Mouse (Mus musculus) CH12.LX (cell line): Measurements from ENCODE around the gene Pde12. TPM values are rescaled to one million over a fixed set of nuclear protein-coding genes. Genes with fewer than 3 reads are reported as not detected.

Experiments used
- DNase-seq: peaks from one replicate; pipeline ENCODE4 v3.0.0-alpha.2; 2013; ENCODE audit errors: extremely low read depth
- H3K27ac ChIP-seq: 2 replicates; pipeline ENCODE4 v1.5.1; 2012; ENCODE audit warnings: low read depth, mild to moderate bottlenecking, control low read depth, moderate library complexity; ENCODE audit not compliant: insufficient read depth
- H3K27me3 ChIP-seq: replicated peaks from 2 replicates; pipeline ENCODE3; 2012; ENCODE audit warnings: inconsistent platforms
- H3K36me3 ChIP-seq, 2 experiments: replicated peaks in 1 of 2; 2 replicates each; pipeline versions ENCODE3 to v1.6.1; 2012; ENCODE audit warnings: inconsistent platforms in 1 of 2, low read length in 1 of 2, mild to moderate bottlenecking in 1 of 2, mixed read lengths in 1 of 2, moderate library complexity in 1 of 2; ENCODE audit not compliant: control insufficient read depth in 1 of 2, insufficient read depth in 1 of 2
- H3K4me1 ChIP-seq, 2 experiments: 2 replicates each; pipeline ENCODE4 v1.6.1; 2012; ENCODE audit warnings: inconsistent platforms in 1 of 2, moderate library complexity in 1 of 2; ENCODE audit not compliant: insufficient read depth in 2 of 2, control insufficient read depth in 1 of 2
- H3K4me2 ChIP-seq: 2 replicates; pipeline ENCODE4 v1.6.1; 2012; ENCODE audit warnings: low read depth, mild to moderate bottlenecking, control low read depth; ENCODE audit not compliant: poor library complexity, insufficient read depth, severe bottlenecking
- H3K4me3 ChIP-seq, 3 experiments: fragments of 150-350 bp in 1 of 3; sonication (generic) in 1 of 3; replicated peaks in 1 of 3; 2 replicates each; pipeline versions ENCODE3 to v1.5.1; 2011 to 2012; ENCODE audit warnings: low read depth in 2 of 3, low read length in 2 of 3, mild to moderate bottlenecking in 2 of 3, moderate library complexity in 2 of 3, control low read depth in 1 of 3, improper control_type of control experiment in 1 of 3, inconsistent platforms in 1 of 3, mixed read lengths in 1 of 3; ENCODE audit not compliant: poor library complexity in 1 of 3
- H3K79me2 ChIP-seq: replicated peaks from 2 replicates; pipeline ENCODE4 v1.6.1; 2012; ENCODE audit warnings: mild to moderate bottlenecking, moderate library complexity; ENCODE audit not compliant: control insufficient read depth, poor library complexity, insufficient read depth, severe bottlenecking; ENCODE audit errors: extremely low read depth
- H3K9ac ChIP-seq: 2 replicates; pipeline ENCODE4 v1.6.1; 2012; ENCODE audit warnings: low read depth, mild to moderate bottlenecking, control low read depth, moderate library complexity; ENCODE audit not compliant: insufficient read depth
- H3K9me3 ChIP-seq: replicated peaks from 2 replicates; pipeline ENCODE3; 2012; ENCODE audit warnings: low read length, inconsistent platforms, mixed read lengths
- BHLHE40 ChIP-seq: IDR thresholded peaks from 2 replicates; pipeline ENCODE4 v1.6.1; 2011; ENCODE audit warnings: mild to moderate bottlenecking, low read depth, low read length, improper control_type of control experiment
- CHD1 ChIP-seq: IDR thresholded peaks from 2 replicates; pipeline ENCODE4 v1.6.1; 2012; ENCODE audit warnings: low read depth, low read length, improper control_type of control experiment, inconsistent platforms
- CHD2 ChIP-seq: IDR thresholded peaks from 2 replicates; pipeline ENCODE4 v1.6.1; 2011; ENCODE audit warnings: low read length, improper control_type of control experiment
- CTCF ChIP-seq, 2 experiments: IDR thresholded peaks in 1 of 2; conservative IDR thresholded peaks in 1 of 2; 2 replicates each; pipeline ENCODE4 v1.5.1; 2011 to 2012; ENCODE audit warnings: low read depth in 2 of 2, low read length in 2 of 2, improper control_type of control experiment in 1 of 2, inconsistent platforms in 1 of 2, mild to moderate bottlenecking in 1 of 2, moderate library complexity in 1 of 2
- E2F4 ChIP-seq: IDR thresholded peaks from 2 replicates; pipeline ENCODE4 v1.6.1; 2011; ENCODE audit warnings: low read depth, low read length, improper control_type of control experiment; ENCODE audit not compliant: insufficient replicate concordance
- ELF1 ChIP-seq: IDR thresholded peaks from 2 replicates; pipeline ENCODE4 v1.6.1; 2014; ENCODE audit warnings: low read depth, mild to moderate bottlenecking, inconsistent platforms, low read length, improper control_type of control experiment
- EP300 ChIP-seq: IDR thresholded peaks from 2 replicates; pipeline ENCODE4 v1.6.1; 2011; ENCODE audit warnings: low read length, improper control_type of control experiment
- ETS1 ChIP-seq: conservative IDR thresholded peaks from 2 replicates; pipeline ENCODE4 v1.6.1; 2012; ENCODE audit warnings: low read depth, mild to moderate bottlenecking, inconsistent platforms, low read length, improper control_type of control experiment, moderate library complexity
- GABPA ChIP-seq: IDR thresholded peaks from 2 replicates; pipeline ENCODE4 v1.6.1; 2012; ENCODE audit warnings: low read depth, low read length, improper control_type of control experiment, inconsistent platforms; ENCODE audit not compliant: insufficient replicate concordance
- HCFC1 ChIP-seq: IDR thresholded peaks from 2 replicates; pipeline ENCODE4 v1.6.1; 2012; ENCODE audit warnings: low read depth, mild to moderate bottlenecking, inconsistent platforms, low read length, improper control_type of control experiment
- IRF4 ChIP-seq: IDR thresholded peaks from 2 replicates; pipeline ENCODE4 v1.6.1; 2014; ENCODE audit warnings: low read depth, mild to moderate bottlenecking, inconsistent platforms, low read length, improper control_type of control experiment
- JUN ChIP-seq: IDR thresholded peaks from 2 replicates; pipeline ENCODE4 v1.6.1; 2011; ENCODE audit warnings: low read depth, mild to moderate bottlenecking, low read length, improper control_type of control experiment, moderate library complexity; ENCODE audit not compliant: insufficient read depth
- JUND ChIP-seq: conservative IDR thresholded peaks from 2 replicates; pipeline ENCODE4 v1.6.1; 2011; ENCODE audit warnings: low read depth, low read length, improper control_type of control experiment
- KAT2A ChIP-seq: IDR thresholded peaks from 2 replicates; pipeline ENCODE4 v1.6.1; 2012; ENCODE audit warnings: low read length, improper control_type of control experiment, inconsistent platforms; ENCODE audit not compliant: insufficient replicate concordance
- MAFK ChIP-seq: IDR thresholded peaks from 2 replicates; pipeline ENCODE4 v1.6.1; 2011; ENCODE audit warnings: low read length, improper control_type of control experiment; ENCODE audit not compliant: insufficient replicate concordance
- MAX ChIP-seq: IDR thresholded peaks from 2 replicates; pipeline ENCODE4 v1.6.1; 2011; ENCODE audit warnings: low read length, improper control_type of control experiment
- MAZ ChIP-seq: IDR thresholded peaks from 2 replicates; pipeline ENCODE4 v1.6.1; 2012; ENCODE audit warnings: low read depth, mild to moderate bottlenecking, inconsistent platforms, low read length, improper control_type of control experiment, moderate library complexity
- MEF2A ChIP-seq: IDR thresholded peaks from 2 replicates; pipeline ENCODE4 v1.6.1; 2014; ENCODE audit warnings: low read depth, mild to moderate bottlenecking, inconsistent platforms, low read length, improper control_type of control experiment, borderline replicate concordance
- MXI1 ChIP-seq: IDR thresholded peaks from 2 replicates; pipeline ENCODE4 v1.6.1; 2011; ENCODE audit warnings: mild to moderate bottlenecking, low read depth, low read length, improper control_type of control experiment
- MYC ChIP-seq: IDR thresholded peaks from 2 replicates; pipeline ENCODE4 v1.6.1; 2011; ENCODE audit warnings: low read depth, mild to moderate bottlenecking, improper control_type of control experiment, low read length
- NELFE ChIP-seq: IDR thresholded peaks from 2 replicates; pipeline ENCODE4 v1.6.1; 2011; ENCODE audit warnings: low read depth, low read length, improper control_type of control experiment
- NRF1 ChIP-seq: IDR thresholded peaks from 2 replicates; pipeline ENCODE4 v1.6.1; 2014; ENCODE audit warnings: low read depth, mild to moderate bottlenecking, inconsistent platforms, low read length, improper control_type of control experiment, moderate library complexity
- PAX5 ChIP-seq: IDR thresholded peaks from 2 replicates; pipeline ENCODE4 v1.6.1; 2012; ENCODE audit warnings: low read length, inconsistent platforms, mixed read lengths
- POLR2A ChIP-seq: IDR thresholded peaks from 2 replicates; pipeline ENCODE4 v1.6.1; 2011; ENCODE audit warnings: low read depth, mild to moderate bottlenecking, improper control_type of control experiment, low read length
- POLR2AphosphoS2 ChIP-seq: IDR thresholded peaks from 2 replicates; pipeline ENCODE4 v1.6.1; 2011; ENCODE audit warnings: low read depth, low read length, improper control_type of control experiment
- RAD21 ChIP-seq: IDR thresholded peaks from 2 replicates; pipeline ENCODE4 v1.6.1; 2011; ENCODE audit warnings: low read depth, mild to moderate bottlenecking, low read length, improper control_type of control experiment, moderate library complexity
- RCOR1 ChIP-seq: conservative IDR thresholded peaks from 2 replicates; pipeline ENCODE4 v1.6.1; 2012; ENCODE audit warnings: low read depth, mild to moderate bottlenecking, inconsistent platforms, low read length, improper control_type of control experiment
- SIN3A ChIP-seq: IDR thresholded peaks from 2 replicates; pipeline ENCODE4 v1.6.1; 2012; ENCODE audit warnings: low read length, improper control_type of control experiment, inconsistent platforms
- SMC3 ChIP-seq: IDR thresholded peaks from 2 replicates; pipeline ENCODE4 v1.6.1; 2011; ENCODE audit warnings: low read depth, low read length, improper control_type of control experiment
- TBP ChIP-seq: conservative IDR thresholded peaks from 2 replicates; pipeline ENCODE4 v1.6.1; 2011; ENCODE audit warnings: low read depth, low read length, improper control_type of control experiment
- TCF12 ChIP-seq: IDR thresholded peaks from 2 replicates; pipeline ENCODE4 v1.6.1; 2014; ENCODE audit warnings: low read depth, mild to moderate bottlenecking, inconsistent platforms, low read length, improper control_type of control experiment
- UBTF ChIP-seq: IDR thresholded peaks from 2 replicates; pipeline ENCODE4 v1.6.1; 2012; ENCODE audit warnings: low read depth, mild to moderate bottlenecking, inconsistent platforms, low read length, improper control_type of control experiment, moderate library complexity
- USF1 ChIP-seq: IDR thresholded peaks from 2 replicates; pipeline ENCODE4 v1.6.1; 2014; ENCODE audit warnings: low read depth, mild to moderate bottlenecking, inconsistent platforms, low read length, improper control_type of control experiment
- USF2 ChIP-seq: conservative IDR thresholded peaks from 2 replicates; pipeline ENCODE4 v1.6.1; 2011; ENCODE audit warnings: low read depth, low read length, improper control_type of control experiment
- ZC3H11A ChIP-seq: IDR thresholded peaks from 2 replicates; pipeline ENCODE4 v1.6.1; 2012; ENCODE audit warnings: low read depth, mild to moderate bottlenecking, inconsistent platforms, low read length, improper control_type of control experiment
- ZKSCAN1 ChIP-seq: IDR thresholded peaks from 2 replicates; pipeline ENCODE4 v1.6.1; 2012; ENCODE audit warnings: low read depth, inconsistent platforms, low read length, improper control_type of control experiment, borderline replicate concordance
- ZMIZ1 ChIP-seq: IDR thresholded peaks from 2 replicates; pipeline ENCODE4 v1.6.1; 2012; ENCODE audit warnings: low read depth, mild to moderate bottlenecking, inconsistent platforms, low read length, improper control_type of control experiment
- ZNF384 ChIP-seq: IDR thresholded peaks from 2 replicates; pipeline ENCODE4 v1.6.1; 2012; ENCODE audit warnings: low read depth, low read length, improper control_type of control experiment, inconsistent platforms
- dilution Hi-C: fragments of 300-500 bp; cut with MboI; formaldehyde crosslinking; loops from 2 replicates; pipeline ENCODE4 v1.14.3; 2020; ENCODE audit warnings: low sequenced_read_pairs; ENCODE audit not compliant: extremely low pct_unique_long_range_greater_than_20kb, extremely low pct_ligation_motif_present
- in situ Hi-C: fragments of 300-500 bp; cut with MboI; formaldehyde crosslinking; loops from 3 replicates; pipeline ENCODE4 v1.14.3; 2019; ENCODE audit warnings: low sequenced_read_pairs, low pct_ligation_motif_present, low pct_unique_long_range_greater_than_20kb, mixed read lengths
- polyA plus RNA-seq: library from polyadenylated mRNA; unstranded; fragments of >175 nt; gene quantifications from 2 replicates; pipeline ENCODE4 v1.2.1, GENCODE M21; 2012; ENCODE audit warnings: low read depth; ENCODE audit not compliant: insufficient read length
- total RNA-seq, 2 experiments: library from RNA; depleted of rRNA; stranded (reverse); fragments of 300-350 nt in 1 of 2; fragments of >200 nt in 1 of 2; gene quantifications; 2 replicates each; pipeline ENCODE4 v1.2.3; 2012 to 2014

Gene Pde12
- 8.4 and 10.6 TPM in 2 replicates for total RNA-seq (2012; rRNA removed)
- 13.9 and 14.2 TPM in 2 replicates for total RNA-seq (2014; rRNA removed)
- polyA plus RNA-seq, result 11.9 and 14.9 TPM in 2 replicates

DNA sequence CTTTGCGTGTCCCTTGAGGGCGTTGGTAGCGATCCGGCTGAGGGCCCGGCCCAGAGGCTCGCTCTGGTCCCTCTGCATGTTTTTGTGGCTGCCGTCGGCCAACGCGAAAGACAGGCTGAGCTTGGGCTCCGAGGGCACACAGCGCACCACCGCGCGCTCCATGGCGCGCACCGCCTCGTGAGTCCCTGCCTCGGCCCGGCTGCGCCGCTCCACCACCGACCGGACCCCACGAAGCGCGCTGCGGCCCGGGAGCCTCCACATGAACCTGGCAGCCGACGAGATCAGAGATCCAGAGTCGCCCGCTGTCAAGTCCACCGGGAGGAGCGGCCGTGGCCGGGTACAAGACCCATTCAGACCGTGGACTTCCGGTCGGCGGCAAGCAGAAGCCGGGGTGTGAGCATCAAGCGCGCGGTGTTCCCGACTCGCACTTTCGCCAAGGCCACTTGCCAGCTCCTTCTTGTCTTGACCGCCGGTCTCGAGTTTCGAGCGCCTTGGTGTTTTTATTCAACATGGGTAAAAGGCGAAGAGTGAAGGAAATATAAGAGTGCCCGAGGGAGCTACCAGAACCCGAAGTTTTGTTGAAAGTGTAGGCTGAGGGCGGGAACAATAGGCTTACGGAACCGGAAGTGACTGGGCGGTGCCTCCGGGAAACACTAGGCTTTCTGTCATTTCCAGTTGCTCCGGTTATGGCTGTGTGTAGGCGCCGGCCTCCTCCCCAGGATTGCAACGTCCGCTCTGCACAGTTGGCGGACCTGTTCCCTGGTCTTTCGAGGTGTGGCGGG lies at the start of gene Pde12:
Gene Pde12, minus strand, starts transcription at position 592 of the 782 bp plus-strand sequence.
- Histone ChIP-seq H3K36me3 (peaks cover 9 to 20% of the 10 kb centered on the region in 2 experiments), H3K27me3 (no peaks in the 10 kb centered on the region), H3K4me2 (peak within 1 kb of the TSS; percentile 95), H3K79me2 (peaks cover 47% of the 10 kb centered on the region), H3K4me3 (peak within 1 kb of the TSS; percentile 59 to 99 (median 95)), H3K27ac (peak within 1 kb of the TSS; percentile 58), H3K4me1 (peaks cover 5 to 44% of the 10 kb centered on the region in 2 experiments), H3K9ac (peak within 1 kb of the TSS; percentile 66), H3K9me3 (peaks cover 3% of the 10 kb centered on the region)
- in situ Hi-C loops, result no loop called here
- dilution Hi-C loops, result no loop called here
- peak; percentile 90 for DNase-seq
- TF ChIP-seq ZMIZ1, result peak; percentile 56
- TF ChIP-seq MAX, result peak; percentile 60
- 0 out of 2 replicates have a peak, but pooled peaks have one; percentile 50 for TF ChIP-seq MAZ
- TF ChIP-seq MXI1, result no peak; the same call in 1 of the 2 replicates
- TF ChIP-seq SIN3A, result peak; percentile 92
- TF ChIP-seq MEF2A, result peak; percentile 37; the same call in 1 of the 2 replicates
- no peak for TF ChIP-seq RCOR1
- TF ChIP-seq JUND, result peak; percentile 40; the same call in 1 of the 2 replicates
- no peak for TF ChIP-seq CTCF (conservative IDR thresholded peaks at IDR 0.05 in 1 of 2, IDR thresholded peaks at IDR 0.05 in 1 of 2; ENCODE audit: low read depth in 2 of 2, low read length in 2 of 2)
- peak; percentile 61; the same call in 1 of the 2 replicates for TF ChIP-seq IRF4
- TF ChIP-seq CHD1, result no peak
- peak; percentile 71 for TF ChIP-seq BHLHE40
- no peak for TF ChIP-seq EP300
- peak; percentile 29; the same call in 1 of the 2 replicates for TF ChIP-seq NRF1
- TF ChIP-seq GABPA, result peak; percentile 5; the same call in 1 of the 2 replicates
- peak; percentile 69 for TF ChIP-seq CHD2
- no peak for TF ChIP-seq JUN
- TF ChIP-seq POLR2AphosphoS2, result no peak
- no peak for TF ChIP-seq USF1
- TF ChIP-seq TCF12, result 0 out of 2 replicates have a peak, but pooled peaks have one; percentile 18
- TF ChIP-seq NELFE, result peak; percentile 64
- no peak for TF ChIP-seq ZNF384
- no peak for TF ChIP-seq RAD21
- TF ChIP-seq TBP, result peak; percentile 64; the same call in 1 of the 2 replicates
- TF ChIP-seq UBTF, result no peak
- TF ChIP-seq ZKSCAN1, result no peak
- no peak for TF ChIP-seq USF2
- no peak for TF ChIP-seq PAX5
- no peak for TF ChIP-seq ETS1
- TF ChIP-seq ZC3H11A, result peak; percentile 100
- peak; percentile 59 for TF ChIP-seq MYC
- peak; percentile 84; the same call in 1 of the 2 replicates for TF ChIP-seq KAT2A
- peak; percentile 72 for TF ChIP-seq POLR2A
- peak; percentile 83 for TF ChIP-seq ELF1
- TF ChIP-seq E2F4, result 0 out of 2 replicates have a peak, but pooled peaks have one; percentile 69
- no peak for TF ChIP-seq SMC3
- peak; percentile 87 for TF ChIP-seq HCFC1
- 0 out of 2 replicates have a peak, but pooled peaks have one; percentile 22 for TF ChIP-seq MAFK
